Mouse (Mus musculus): ENCODE measurements around the gene Tyrobp.

Tyrobp gene

GRCm38 (mm10) chr7:30413596-30413995 is at the start of gene Tyrobp:
Gene Tyrobp (plus strand): TSS chr7:30413760.
- in situ Hi-C loops (cut with MboI, MseI), result no loop called here

- in situ Hi-C loops (cut with MboI, MseI), result loop anchor here (10.0 kb wide), 1 partner anchor 107 kb away; no protein-coding TSS in a partner anchor
Measured at GRCm38 (mm10) chr7:30367466-30367865, 46.1 kb upstream of the Tyrobp start.

GRCm38 (mm10) chr7:30373501-30373962 is 40.0 kb upstream of the Tyrobp start:
- in situ Hi-C loops (cut with MboI, MseI), result loop anchor here (5.0 to 10.0 kb wide), 2 partner anchors 64 to 1459 kb away; no protein-coding TSS in a partner anchor

DNA sequence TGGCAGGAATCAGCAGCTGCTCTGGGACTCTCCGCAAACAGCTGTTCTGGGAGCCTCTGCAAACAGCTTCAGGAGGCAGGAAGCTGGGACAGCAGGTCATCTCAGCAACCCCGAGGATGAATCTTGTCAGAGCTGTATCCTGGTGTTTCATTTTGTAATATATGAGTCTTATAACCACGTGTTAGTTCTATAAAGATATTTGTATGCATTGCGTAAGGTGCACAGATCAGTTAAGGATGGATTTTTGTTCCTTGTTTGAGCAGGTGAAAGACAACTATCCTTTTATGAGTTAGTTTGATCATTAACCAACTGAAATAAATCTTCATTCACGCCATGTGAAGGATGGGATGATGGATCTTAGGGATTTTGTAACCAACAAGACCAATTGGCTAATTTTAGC is 33.5 kb upstream of the Tyrobp start:
- in situ Hi-C loops (cut with MboI, MseI), result no loop called here

DNA sequence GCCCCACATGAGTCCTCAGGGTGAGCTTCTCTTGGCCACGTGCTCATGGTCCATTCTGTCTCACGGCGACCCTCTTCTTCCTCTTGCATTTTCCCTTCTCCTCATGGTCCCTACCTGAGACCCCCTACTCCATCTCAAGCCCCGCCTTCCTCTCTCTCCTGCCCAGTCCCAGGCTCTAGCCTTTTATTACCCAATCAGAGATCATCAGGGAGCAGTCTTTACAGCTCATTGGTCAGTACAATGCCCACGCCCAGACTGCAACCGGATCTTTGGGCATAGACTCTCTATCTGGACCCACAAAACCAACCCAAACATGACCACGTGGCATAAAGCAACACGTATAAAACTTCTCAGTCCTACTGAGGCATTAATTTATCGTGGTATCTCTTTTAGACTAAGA is 29.5 kb upstream of the Tyrobp start:
- in situ Hi-C loops (cut with MboI, MseI), result no loop called here

DNA sequence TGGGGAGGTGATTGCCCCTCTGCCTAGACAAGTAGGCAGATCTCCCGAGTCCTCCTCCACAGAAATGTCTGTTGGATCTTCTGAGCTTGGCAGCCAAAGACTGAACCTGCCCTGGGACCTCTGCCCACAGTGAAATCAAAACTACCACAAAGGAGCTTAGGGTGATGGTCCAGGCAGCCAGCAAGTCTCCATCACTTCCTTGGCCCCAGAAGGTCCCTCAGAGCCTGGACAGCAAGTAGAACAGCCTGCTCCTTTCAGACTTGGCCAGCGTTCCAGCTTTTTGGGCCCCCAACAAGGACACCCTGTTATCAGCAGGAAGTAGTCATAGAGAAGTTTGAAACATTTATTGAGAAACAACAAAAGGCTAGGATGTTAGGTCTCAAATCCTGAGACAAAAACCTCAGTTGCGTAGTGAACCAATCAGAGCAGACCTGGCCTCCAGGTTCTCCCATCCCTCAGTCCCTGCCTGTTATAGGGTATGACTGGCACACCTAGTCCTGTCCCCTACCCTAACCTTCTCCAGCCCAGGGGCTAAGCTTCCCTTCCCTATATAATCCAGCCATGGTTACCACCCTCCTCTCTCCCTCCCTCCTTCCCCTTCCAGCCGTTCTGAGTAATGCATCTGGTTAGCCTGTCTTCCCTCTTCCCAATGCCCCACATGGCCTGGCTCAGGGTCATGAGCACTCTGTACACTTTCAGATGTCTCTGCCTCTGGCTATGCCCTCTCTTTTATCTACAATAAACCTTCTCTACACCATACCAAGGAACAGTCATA is 20.6 kb upstream of the Tyrobp start:
- in situ Hi-C loops (cut with MboI, MseI), result no loop called here

GRCm38 (mm10) chr7:30393631-30394030 is 19.9 kb upstream of the Tyrobp start:
- in situ Hi-C loops (cut with MboI, MseI), result no loop called here

DNA sequence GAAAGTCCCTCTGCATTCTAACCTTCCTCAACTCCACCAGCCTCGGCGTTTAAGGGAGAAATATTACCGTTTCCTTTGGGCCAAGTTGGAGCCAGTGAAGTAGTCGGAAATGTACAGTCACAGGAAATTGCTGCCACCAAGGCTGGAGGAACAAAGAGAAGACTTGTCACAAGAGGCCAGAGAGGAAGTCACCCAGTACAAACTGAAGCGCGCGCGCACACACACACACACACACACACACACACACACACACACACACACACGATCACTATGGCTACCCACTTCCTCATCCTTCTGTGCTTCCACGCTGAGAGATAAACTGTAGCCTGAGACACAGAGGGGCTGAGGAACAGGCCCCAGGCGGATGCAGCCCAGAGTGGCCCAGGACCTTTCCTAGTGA is 19.2 kb upstream of the Tyrobp start:
- in situ Hi-C loops (cut with MboI, MseI), result no loop called here

GRCm38 (mm10) chr7:30394871-30395270 is 18.7 kb upstream of the Tyrobp start:
- in situ Hi-C loops (cut with MboI, MseI), result no loop called here

DNA sequence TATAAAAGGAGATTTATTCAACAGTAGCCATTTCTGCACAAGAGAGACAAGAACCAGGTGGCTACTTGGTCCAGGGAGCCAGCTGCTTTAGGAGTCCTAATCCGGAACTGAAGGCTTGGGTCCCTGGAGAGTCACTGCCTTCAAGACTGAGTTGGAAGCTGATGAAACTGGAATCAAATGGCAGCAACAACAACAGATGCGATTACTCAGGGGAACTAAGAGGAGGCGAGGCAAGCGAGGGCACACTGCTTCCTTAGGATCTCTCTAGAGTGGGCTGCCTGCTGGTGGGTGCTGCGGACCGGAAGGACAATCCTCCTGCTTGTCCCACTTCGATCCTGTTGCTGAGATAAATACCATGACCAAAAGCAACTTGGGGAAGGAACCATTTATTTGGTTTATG is 13.9 kb upstream of the Tyrobp start:
- in situ Hi-C loops (cut with MboI, MseI), result no loop called here

DNA sequence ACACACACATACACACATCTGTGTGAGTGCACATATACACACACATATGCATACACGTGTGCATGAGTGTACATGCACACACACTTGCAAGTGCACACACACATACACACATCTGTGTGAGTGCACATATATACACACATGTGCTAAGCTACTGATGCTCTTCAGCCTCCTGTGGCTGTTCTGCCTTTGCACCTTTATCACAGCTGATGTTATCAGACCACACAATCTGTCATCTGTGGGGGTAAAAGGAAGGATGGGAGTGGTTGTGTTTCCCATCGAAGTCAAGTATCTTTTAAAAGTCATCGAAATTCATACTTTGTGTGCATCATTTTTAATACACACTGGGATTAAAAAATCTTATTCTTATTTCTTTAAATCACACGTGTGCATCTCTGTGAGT is 11.2 kb upstream of the Tyrobp start:
- in situ Hi-C loops (cut with MboI, MseI), result no loop called here

DNA sequence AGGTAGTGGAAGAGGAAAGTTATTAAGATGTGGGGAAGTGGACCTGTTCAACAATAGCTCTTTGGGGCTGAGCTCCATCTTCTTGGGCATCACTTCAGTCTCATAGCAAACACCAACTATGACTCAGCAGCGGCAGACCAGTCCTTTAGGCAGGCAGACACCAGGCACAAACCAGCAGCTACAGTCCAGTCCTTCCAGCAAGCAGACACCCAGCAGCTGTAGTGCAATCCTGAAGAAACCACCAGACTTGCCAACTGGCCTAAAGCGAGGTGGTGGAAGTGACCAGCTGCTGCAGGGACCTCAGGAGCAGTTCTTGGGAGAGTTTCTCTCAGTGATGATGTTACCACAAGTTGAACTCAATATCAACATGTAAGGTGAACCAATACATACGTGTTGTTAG is 4.9 kb upstream of the Tyrobp start:
- in situ Hi-C loops (cut with MboI, MseI), result no loop called here

DNA sequence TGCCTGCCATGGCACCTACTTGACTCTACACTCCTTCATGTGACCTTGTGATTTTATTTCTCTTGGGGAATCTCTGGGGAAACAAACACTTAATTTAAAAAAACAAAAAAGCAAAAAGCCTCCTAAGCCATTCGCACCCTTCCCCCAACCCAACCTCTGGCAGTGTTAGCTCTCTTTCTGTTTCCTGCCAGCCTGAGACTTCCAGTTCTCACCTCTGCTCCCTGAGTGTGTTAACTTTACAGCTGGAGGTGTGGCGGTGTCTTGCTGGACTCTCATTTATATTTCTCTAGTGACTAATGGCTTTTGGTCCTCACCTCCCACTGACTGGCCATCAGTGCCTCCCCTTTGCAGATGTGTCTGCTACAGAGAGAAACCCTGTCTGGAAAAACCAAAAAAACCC is 3.8 kb upstream of the Tyrobp start:
- in situ Hi-C loops (cut with MboI, MseI), result no loop called here

DNA sequence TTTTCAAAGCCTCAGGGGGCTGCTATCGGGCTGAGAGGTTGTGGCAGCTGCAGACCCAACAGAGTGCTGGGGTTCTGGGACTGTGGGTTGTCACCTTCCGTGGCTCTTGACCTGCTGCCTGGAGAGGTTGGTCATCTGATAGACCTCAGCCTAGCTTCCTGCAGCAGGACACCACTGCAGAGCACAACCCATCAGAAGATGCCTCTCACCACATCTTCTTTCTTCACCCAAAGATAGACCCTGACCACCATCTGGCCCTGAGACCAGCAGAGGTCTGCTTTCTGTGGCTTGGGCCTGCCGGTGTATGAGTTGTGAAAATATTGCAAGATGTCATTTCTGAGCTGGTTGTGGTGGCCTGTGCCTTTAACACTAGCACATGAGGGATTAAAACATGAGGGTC is 2.5 kb upstream of the Tyrobp start:
- in situ Hi-C loops (cut with MboI, MseI), result no loop called here

GRCm38 (mm10) chr7:30412735-30413147 is 819 bp upstream of the Tyrobp start:
- in situ Hi-C loops (cut with MboI, MseI), result no loop called here

- in situ Hi-C loops (cut with MboI, MseI), result no loop called here
Measured at GRCm38 (mm10) chr7:30417856-30418255, 4.3 kb downstream of the Tyrobp start.

DNA sequence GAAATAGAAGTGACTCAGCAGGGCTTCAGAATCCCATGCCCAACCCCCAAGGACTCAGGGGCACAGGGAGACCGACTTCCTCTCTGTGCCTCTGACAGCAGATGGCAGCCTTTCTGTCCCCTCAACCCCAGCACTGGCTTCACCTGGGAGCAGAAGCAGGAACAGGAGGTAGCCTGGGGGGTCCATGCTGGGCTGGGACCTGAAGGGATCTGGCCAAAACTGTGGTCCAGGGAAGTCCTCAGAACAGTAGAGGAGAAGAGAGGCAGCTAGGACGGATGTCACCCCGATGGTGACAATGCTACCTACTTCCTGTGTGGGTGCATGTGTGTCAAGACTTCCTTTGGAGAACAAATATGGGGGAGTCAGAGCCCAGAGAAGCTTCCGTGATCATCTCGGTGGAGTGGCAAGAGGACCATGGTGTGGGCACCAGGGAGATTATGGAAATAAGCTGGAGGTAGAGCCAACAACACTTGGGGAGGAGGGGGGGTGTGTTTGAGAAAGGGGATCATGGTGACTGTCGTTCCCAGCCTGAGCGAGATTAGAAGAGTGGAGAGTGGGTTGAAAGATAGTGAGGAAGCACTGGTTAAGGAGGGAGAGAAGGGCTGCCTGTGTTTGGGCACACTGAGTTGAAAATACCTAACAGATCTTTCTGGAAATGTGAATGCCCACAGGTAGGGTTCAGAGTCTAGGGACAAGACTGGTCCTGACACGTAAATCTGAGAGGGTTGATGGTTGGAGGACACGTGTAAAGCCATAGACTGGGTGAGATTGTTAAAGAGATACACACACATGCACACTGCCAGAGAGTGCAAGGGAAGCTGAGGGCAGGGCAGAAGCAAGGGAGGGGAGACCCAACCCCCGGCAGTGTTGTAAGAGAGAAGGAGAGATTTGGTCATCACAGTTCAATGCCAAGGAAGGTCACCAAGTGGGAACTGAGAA is 6.3 kb downstream of the Tyrobp start, which contains the start of gene Hcst:
TSS of gene Hcst (minus strand) at position 294 of the 939 bp plus-strand sequence.
- in situ Hi-C loops (cut with MboI, MseI), result no loop called here

DNA sequence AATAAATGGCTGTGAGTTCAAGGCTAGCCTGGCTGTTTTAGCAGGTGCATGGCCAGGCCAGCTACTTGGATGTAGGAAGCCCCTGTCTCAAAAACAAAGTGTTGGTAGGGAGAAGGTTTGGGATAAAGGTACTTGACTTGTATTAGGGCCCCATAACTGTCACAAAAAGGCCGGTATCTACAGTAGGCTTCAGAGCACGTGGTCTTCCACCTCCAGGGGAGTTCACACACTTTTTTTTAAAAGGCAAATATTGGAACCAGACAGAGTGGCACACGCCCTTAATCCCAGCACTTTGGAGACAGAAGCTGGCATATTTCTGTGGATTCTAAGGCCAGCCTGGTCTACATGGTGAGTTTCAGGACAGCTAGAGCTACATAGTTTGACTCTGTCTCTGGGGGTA is 7.1 kb downstream of the Tyrobp start:
- in situ Hi-C loops (cut with MboI, MseI), result no loop called here

- in situ Hi-C loops (cut with MboI, MseI), result no loop called here
Measured at GRCm38 (mm10) chr7:30421175-30421889, 7.8 kb downstream of the Tyrobp start, which contains the start of gene Nfkbid. Gene Nfkbid (plus strand): TSS chr7:30421732.

- in situ Hi-C loops (cut with MboI, MseI), result no loop called here
Measured at GRCm38 (mm10) chr7:30421890-30422435, 8.4 kb downstream of the Tyrobp start.

DNA sequence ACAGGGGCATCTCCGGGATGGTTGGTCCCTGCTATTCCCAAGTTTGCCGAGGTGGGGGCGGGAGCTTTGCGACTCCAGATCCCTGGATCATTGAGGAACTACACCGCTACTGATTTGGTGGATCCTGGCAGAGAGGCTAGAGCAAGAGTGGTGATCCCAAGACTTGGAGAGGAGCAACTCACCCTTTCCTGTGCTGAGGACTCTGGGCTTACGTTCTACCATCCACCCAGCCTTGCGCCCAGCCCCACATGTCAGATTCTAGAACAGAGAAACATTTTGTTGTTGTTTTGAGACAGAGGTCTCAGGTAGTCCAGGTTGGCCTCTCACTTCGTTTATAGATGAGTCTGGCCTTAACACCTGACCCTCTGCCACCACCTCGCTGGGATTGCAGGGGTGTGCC is 9.0 kb downstream of the Tyrobp start:
- in situ Hi-C loops (cut with MboI, MseI), result no loop called here

Data from regulatory T cell (primary cell).